Mouse (Mus musculus) heart, adult 2 months (tissue): ENCODE measurements around the gene Elovl6.

ENCODE experiments used
- CTCF ChIP-seq: fragments of 200-600 bp; IDR thresholded peaks from 2 replicates; pipeline ENCODE4 v1.8.1; 2022; ENCODE audit warnings: antibody characterized with exemption, mild to moderate bottlenecking, moderate library complexity
- EP300 ChIP-seq: fragments of 200-500 bp; IDR thresholded peaks from 2 replicates; pipeline ENCODE4 v1.6.1; 2011; ENCODE audit warnings: low read depth, low read length, control low read depth; ENCODE audit not compliant: insufficient read depth
- POLR2A ChIP-seq: fragments of 200-500 bp; IDR thresholded peaks from 2 replicates; pipeline ENCODE4 v1.6.1; 2011; ENCODE audit warnings: mild to moderate bottlenecking, low read depth, low read length, control low read depth; ENCODE audit not compliant: insufficient read depth

GRCm38 (mm10) chr3:129533743-129534530 lies 1.8 kb downstream of the Elovl6 start:
- TF ChIP-seq CTCF (peak; percentile 21), EP300 (no peak), POLR2A (no peak)
